Comparison of ENCODE assay signal across 16 mouse cellular contexts in the genomic region with DNA sequence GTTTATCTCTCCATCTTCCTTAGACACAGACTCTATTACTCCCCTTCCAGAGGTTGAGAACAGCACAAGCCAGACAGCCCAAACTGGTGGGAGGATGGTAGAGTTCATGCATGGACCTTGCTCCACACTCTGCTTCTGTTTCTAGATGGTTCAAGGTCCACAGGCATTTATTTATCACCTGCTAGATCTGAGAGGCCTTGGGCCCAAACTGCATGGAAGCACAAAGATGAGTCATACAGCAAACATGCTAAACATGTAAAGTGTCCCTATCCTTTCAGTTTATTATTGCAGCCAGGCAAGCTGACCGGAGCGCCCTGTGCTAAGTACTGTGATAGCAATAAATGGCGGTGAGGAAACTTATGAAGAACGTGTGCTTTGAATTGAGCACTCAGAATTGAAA.
"Had no signal": no experiment of that assay in that cellular context is flagged by ENCODE, and none has a peak within 500 bp of the region (broad histone marks: within the 10 kb centered on the region; RNA-seq: fewer than 3 reads in every experiment).

No protein-coding gene starts in this region.

- ATAC-seq: midbrain, embryonic 15.5 days had no signal

- H3K4me1 ChIP-seq: megakaryocyte, embryonic 14.5 days; midbrain, embryonic 15.5 days; neural tube, embryonic 12.5 days; stomach, embryonic 15.5 days had no signal

- H3K4me3 ChIP-seq: kidney, embryonic 15.5 days; layer of hippocampus, adult 2 months; limb, embryonic 12.5 days; lung, embryonic 15.5 days; megakaryocyte, embryonic 14.5 days; midbrain, embryonic 15.5 days; neural tube, embryonic 12.5 days; stomach, embryonic 15.5 days had no signal

- H3K36me3 ChIP-seq: kidney, embryonic 15.5 days; limb, embryonic 12.5 days; lung, embryonic 15.5 days; midbrain, embryonic 15.5 days; neural tube, embryonic 12.5 days; stomach, embryonic 15.5 days had no signal

- H3K27ac ChIP-seq: kidney, embryonic 15.5 days; layer of hippocampus, adult 2 months; limb, embryonic 12.5 days; lung, embryonic 15.5 days; macrophage; midbrain, embryonic 15.5 days; neural tube, embryonic 12.5 days; stomach, embryonic 15.5 days had no signal

- DNase-seq: kidney, adult 2 months; kidney, postnatal 4 days; liver; lung, postnatal 14 days; thymus, adult 2 months; thymus, postnatal 25 days had no signal

- H3K9me3 ChIP-seq: kidney, embryonic 15.5 days; limb, embryonic 12.5 days; lung, embryonic 15.5 days; midbrain, embryonic 15.5 days; neural tube, embryonic 12.5 days; stomach, embryonic 15.5 days had no signal

- H3K9ac ChIP-seq: kidney, embryonic 15.5 days; limb, embryonic 12.5 days; lung, embryonic 15.5 days; midbrain, embryonic 15.5 days; neural tube, embryonic 12.5 days; stomach, embryonic 15.5 days had no signal

- H3K27me3 ChIP-seq: kidney, embryonic 15.5 days; limb, embryonic 12.5 days; lung, embryonic 15.5 days; megakaryocyte, embryonic 14.5 days; midbrain, embryonic 15.5 days; neural tube, embryonic 12.5 days; stomach, embryonic 15.5 days had no signal

- H3K4me2 ChIP-seq: kidney, embryonic 15.5 days; limb, embryonic 12.5 days; lung, embryonic 15.5 days; midbrain, embryonic 11.5 days; midbrain, embryonic 15.5 days; neural tube, embryonic 12.5 days; stomach, embryonic 15.5 days had no signal
